ENCODE assay signal across 8 mouse cellular contexts in genomic region chr3:88509250-88509649, GRCm38 (mm10). TPM values are rescaled to one million over a fixed set of nuclear protein-coding genes. Genes with fewer than 3 reads are reported as not detected.
DNase-seq lines count a peak whose midpoint lies in the region; ATAC-seq lines count a peak whose summit lies in the region.

No protein-coding gene starts in this region.

- 65% methylated on average over 3 of the region's 3 CpGs for WGBS in embryonic facial prominence, embryonic 12.5 days
- WGBS in intestine, embryonic 14.5 days = 65% methylated on average over 3 of the region's 3 CpGs
- 77% methylated on average over 3 of the region's 3 CpGs for WGBS in neural tube, embryonic 12.5 days

- peak; percentile 27 for DNase-seq in kidney, postnatal 10 days
- DNase-seq in kidney, postnatal 4 days = no peak
- no peak for DNase-seq in intestine, embryonic 14.5 days (ENCODE audit: low spot score)
- no peak for DNase-seq in embryo, embryonic 11 days
- DNase-seq in c-Kit-positive CD71-positive TER-119-positive erythroid progenitor cells, embryonic 14.5 days (ENCODE audit: low spot score) = no peak
- no peak for DNase-seq in gastrocnemius, postnatal 25 days

- no peaks in the 10 kb centered on the region for H3K36me3 ChIP-seq in embryonic facial prominence, embryonic 12.5 days
- no peaks in the 10 kb centered on the region for H3K36me3 ChIP-seq in intestine, embryonic 14.5 days (ENCODE audit: control insufficient read depth, insufficient read depth, low read length)
- H3K36me3 ChIP-seq in neural tube, embryonic 12.5 days = no peaks in the 10 kb centered on the region

- ATAC-seq in embryonic facial prominence, embryonic 12.5 days (ENCODE audit: insufficient number of reproducible peaks, insufficient read depth, low FRiP score, low TSS enrichment) = no peak
- ATAC-seq in intestine, embryonic 14.5 days (replicated peaks; ENCODE audit: low FRiP score, low TSS enrichment, low read depth) = no peak; the same call in 1 of the 2 replicates
- no peak; the same call in 1 of the 2 replicates for ATAC-seq in neural tube, embryonic 12.5 days (ENCODE audit: low FRiP score, low read depth)

- H3K4me3 ChIP-seq in embryonic facial prominence, embryonic 12.5 days = peak overlapping the region; percentile 33
- peak overlapping the region; percentile 43; the same call in 1 of the 2 replicates for H3K4me3 ChIP-seq in intestine, embryonic 14.5 days (ENCODE audit: low read depth, low read length)
- H3K4me3 ChIP-seq in neural tube, embryonic 12.5 days = peak overlapping the region; percentile 28

- H3K9ac ChIP-seq in embryonic facial prominence, embryonic 12.5 days = peak overlapping the region; percentile 41; the same call in 1 of the 2 replicates
- H3K9ac ChIP-seq in intestine, embryonic 14.5 days (ENCODE audit: low read length) = peak overlapping the region; percentile 54
- 0 out of 2 replicates have a peak overlapping the region, but pooled peaks have one; percentile 41 for H3K9ac ChIP-seq in neural tube, embryonic 12.5 days

- peak overlapping the region; percentile 51 for H3K4me2 ChIP-seq in embryonic facial prominence, embryonic 12.5 days (replicated peaks)
- H3K4me2 ChIP-seq in intestine, embryonic 14.5 days (ENCODE audit: low read length) = peak overlapping the region; percentile 62
- peak overlapping the region; percentile 57 for H3K4me2 ChIP-seq in neural tube, embryonic 12.5 days (replicated peaks)

- no peaks in the 10 kb centered on the region for H3K27me3 ChIP-seq in embryonic facial prominence, embryonic 12.5 days
- no peaks in the 10 kb centered on the region for H3K27me3 ChIP-seq in intestine, embryonic 14.5 days (replicated peaks; ENCODE audit: control insufficient read depth, insufficient read depth, low read length)
- peaks cover 8% of the 10 kb centered on the region for H3K27me3 ChIP-seq in neural tube, embryonic 12.5 days (replicated peaks)

- no peaks in the 10 kb centered on the region for H3K9me3 ChIP-seq in embryonic facial prominence, embryonic 12.5 days
- H3K9me3 ChIP-seq in intestine, embryonic 14.5 days (ENCODE audit: control insufficient read depth, low read length) = no peaks in the 10 kb centered on the region
- no peaks in the 10 kb centered on the region for H3K9me3 ChIP-seq in neural tube, embryonic 12.5 days

- peaks cover 55% of the 10 kb centered on the region for H3K4me1 ChIP-seq in embryonic facial prominence, embryonic 12.5 days
- peaks cover 22% of the 10 kb centered on the region for H3K4me1 ChIP-seq in intestine, embryonic 14.5 days (replicated peaks; ENCODE audit: control insufficient read depth, insufficient read depth, low read length)
- H3K4me1 ChIP-seq in neural tube, embryonic 12.5 days = peaks cover 29% of the 10 kb centered on the region

- H3K27ac ChIP-seq in embryonic facial prominence, embryonic 12.5 days = peak overlapping the region; percentile 93
- H3K27ac ChIP-seq in intestine, embryonic 14.5 days (ENCODE audit: low read depth) = peak overlapping the region; percentile 94
- H3K27ac ChIP-seq in neural tube, embryonic 12.5 days = peak overlapping the region; percentile 42

RNA-seq across cellular contexts. Expression of gene Lmna, which starts 0.5 kb away (rescaled TPM):
- polyA plus RNA-seq in embryonic facial prominence, embryonic 12.5 days (2016; fragmentation: Nextera tagmentation; extraction: Ambion mirVana) = 109 and 113 TPM in 2 replicates
- 86.0 and 96.0 TPM in 2 replicates for polyA plus RNA-seq in intestine, embryonic 14.5 days (2014; fragmentation: Nextera tagmentation; extraction: Ambion mirVana)
- 27.6 and 27.9 TPM in 2 replicates for polyA plus RNA-seq in neural tube, embryonic 12.5 days (2016; fragmentation: Nextera tagmentation; extraction: Ambion mirVana)
- total RNA-seq in gastrocnemius, postnatal 25 days (2021) = 100 to 1,000 TPM in 1 of 2 experiments, 10 to 100 TPM in 1; 99.2 to 106 TPM

RNA-seq across cellular contexts. Expression of gene Mex3a, which starts 22.9 kb away (rescaled TPM):
- polyA plus RNA-seq in embryonic facial prominence, embryonic 12.5 days (2016; fragmentation: Nextera tagmentation; extraction: Ambion mirVana) = 36.3 and 37.7 TPM in 2 replicates
- 19.8 and 23.8 TPM in 2 replicates for polyA plus RNA-seq in intestine, embryonic 14.5 days (2014; fragmentation: Nextera tagmentation; extraction: Ambion mirVana)
- 41.9 and 43.3 TPM in 2 replicates for polyA plus RNA-seq in neural tube, embryonic 12.5 days (2016; fragmentation: Nextera tagmentation; extraction: Ambion mirVana)
- total RNA-seq in gastrocnemius, postnatal 25 days (2021) = under 1 TPM; 0.24 to 0.33 TPM

RNA-seq across cellular contexts. Expression of gene Rab25, which starts 38.9 kb away (rescaled TPM):
- 4.0 and 5.5 TPM in 2 replicates for polyA plus RNA-seq in embryonic facial prominence, embryonic 12.5 days (2016; fragmentation: Nextera tagmentation; extraction: Ambion mirVana)
- polyA plus RNA-seq in intestine, embryonic 14.5 days (2014; fragmentation: Nextera tagmentation; extraction: Ambion mirVana) = 55.6 and 56.9 TPM in 2 replicates
- 0.29 and 0.57 TPM in 2 replicates for polyA plus RNA-seq in neural tube, embryonic 12.5 days (2016; fragmentation: Nextera tagmentation; extraction: Ambion mirVana)
- total RNA-seq in gastrocnemius, postnatal 25 days (2021) = not detected

RNA-seq across cellular contexts. Expression of gene Lamtor2, which starts 43.6 kb away (rescaled TPM):
- polyA plus RNA-seq in embryonic facial prominence, embryonic 12.5 days (2016; fragmentation: Nextera tagmentation; extraction: Ambion mirVana) = 144 and 146 TPM in 2 replicates
- 98.9 and 102 TPM in 2 replicates for polyA plus RNA-seq in intestine, embryonic 14.5 days (2014; fragmentation: Nextera tagmentation; extraction: Ambion mirVana)
- polyA plus RNA-seq in neural tube, embryonic 12.5 days (2016; fragmentation: Nextera tagmentation; extraction: Ambion mirVana) = 143 and 145 TPM in 2 replicates
- 10 to 100 TPM; 76.1 to 81.1 TPM for total RNA-seq in gastrocnemius, postnatal 25 days (2021)

RNA-seq across cellular contexts. Expression of gene Ubqln4, which starts 44.3 kb away (rescaled TPM):
- polyA plus RNA-seq in embryonic facial prominence, embryonic 12.5 days (2016; fragmentation: Nextera tagmentation; extraction: Ambion mirVana) = 57.5 and 63.7 TPM in 2 replicates
- 59.0 and 60.8 TPM in 2 replicates for polyA plus RNA-seq in intestine, embryonic 14.5 days (2014; fragmentation: Nextera tagmentation; extraction: Ambion mirVana)
- polyA plus RNA-seq in neural tube, embryonic 12.5 days (2016; fragmentation: Nextera tagmentation; extraction: Ambion mirVana) = 60.0 and 61.6 TPM in 2 replicates
- total RNA-seq in gastrocnemius, postnatal 25 days (2021) = 10 to 100 TPM; 59.6 to 67.2 TPM

Comparison
In these comparisons a context has a peak if more than half of its experiments do, and no peak if none do; other contexts are left out.
1. H3K27ac ChIP-seq: peak in every context shown above with its lines; median percentile 94 in intestine, embryonic 14.5 days; 93 in embryonic facial prominence, embryonic 12.5 days; 42 in neural tube, embryonic 12.5 days.